In genomic region chr16:94713480-94714094, GRCm38 (mm10) we compare ENCODE assay signal across 8 mouse cellular contexts.
A peak's percentile ranks its signal among the peaks of the same experiment; 100 is the strongest.
DNase-seq lines count a peak whose midpoint lies in the region; ATAC-seq lines count a peak whose summit lies in the region.

No protein-coding gene starts in this region.

- peaks cover 12% of the 10 kb centered on the region; the same call in 1 of the 2 replicates for H3K9me3 ChIP-seq in forebrain, embryonic 12.5 days
- H3K9me3 ChIP-seq in heart, embryonic 16.5 days (replicated peaks; ENCODE audit: control insufficient read depth, low read length) = peaks cover 4% of the 10 kb centered on the region; the same call in 1 of the 2 replicates
- H3K9me3 ChIP-seq in liver, embryonic 12.5 days (replicated peaks) = peaks cover 8% of the 10 kb centered on the region
- no peaks in the 10 kb centered on the region for H3K9me3 ChIP-seq in neural tube, embryonic 11.5 days (ENCODE audit: control insufficient read depth, low read length)
- no peaks in the 10 kb centered on the region for H3K9me3 ChIP-seq in stomach, embryonic 15.5 days

- WGBS in forebrain, embryonic 12.5 days = 10% methylated on average over 25 of the region's 25 CpGs
- WGBS in heart, embryonic 16.5 days = 7% methylated on average over 25 of the region's 25 CpGs
- WGBS in liver, embryonic 12.5 days (ENCODE audit: insufficient replicate concordance) = 7% methylated on average over 25 of the region's 25 CpGs
- WGBS in neural tube, embryonic 11.5 days = 10% methylated on average over 25 of the region's 25 CpGs
- WGBS in stomach, embryonic 15.5 days = 8% methylated on average over 25 of the region's 25 CpGs

- no peak overlapping the region for H3K9ac ChIP-seq in forebrain, embryonic 12.5 days
- H3K9ac ChIP-seq in heart, embryonic 16.5 days (ENCODE audit: low read length) = peak overlapping the region; percentile 72
- H3K9ac ChIP-seq in liver, embryonic 12.5 days = no peak overlapping the region
- H3K9ac ChIP-seq in neural tube, embryonic 11.5 days (ENCODE audit: low read length) = no peak overlapping the region
- H3K9ac ChIP-seq in stomach, embryonic 15.5 days = no peak overlapping the region

- peak overlapping the region; percentile 21 for H3K4me3 ChIP-seq in forebrain, embryonic 12.5 days (replicated peaks)
- H3K4me3 ChIP-seq in heart, embryonic 16.5 days (ENCODE audit: low read length) = peak overlapping the region; percentile 48
- H3K4me3 ChIP-seq in liver, embryonic 12.5 days = no peak overlapping the region
- peak overlapping the region; percentile 13 for H3K4me3 ChIP-seq in neural tube, embryonic 11.5 days (ENCODE audit: low read depth, low read length)
- H3K4me3 ChIP-seq in stomach, embryonic 15.5 days (replicated peaks) = peak overlapping the region; percentile 16

- no peaks in the 10 kb centered on the region for H3K36me3 ChIP-seq in forebrain, embryonic 12.5 days (replicated peaks)
- no peaks in the 10 kb centered on the region for H3K36me3 ChIP-seq in heart, embryonic 16.5 days (ENCODE audit: control insufficient read depth, insufficient read depth)
- no peaks in the 10 kb centered on the region for H3K36me3 ChIP-seq in liver, embryonic 12.5 days
- H3K36me3 ChIP-seq in neural tube, embryonic 11.5 days (ENCODE audit: control insufficient read depth, insufficient read depth, low read length) = no peaks in the 10 kb centered on the region
- no peaks in the 10 kb centered on the region for H3K36me3 ChIP-seq in stomach, embryonic 15.5 days

- peaks cover 5% of the 10 kb centered on the region; the same call in 1 of the 2 replicates for H3K4me1 ChIP-seq in forebrain, embryonic 12.5 days
- H3K4me1 ChIP-seq in heart, embryonic 16.5 days (ENCODE audit: control insufficient read depth, insufficient read depth, low read length) = peaks cover 12% of the 10 kb centered on the region
- peaks cover 7% of the 10 kb centered on the region; the same call in 1 of the 2 replicates for H3K4me1 ChIP-seq in liver, embryonic 12.5 days
- peaks cover 14% of the 10 kb centered on the region for H3K4me1 ChIP-seq in neural tube, embryonic 11.5 days (ENCODE audit: control insufficient read depth, insufficient read depth, low read length)
- no peaks in the 10 kb centered on the region for H3K4me1 ChIP-seq in stomach, embryonic 15.5 days

- H3K4me2 ChIP-seq in forebrain, embryonic 12.5 days = peak overlapping the region; percentile 45
- H3K4me2 ChIP-seq in heart, embryonic 16.5 days (ENCODE audit: low read depth, low read length) = peak overlapping the region; percentile 72
- peak overlapping the region; percentile 43 for H3K4me2 ChIP-seq in liver, embryonic 12.5 days
- peak overlapping the region; percentile 30 for H3K4me2 ChIP-seq in neural tube, embryonic 11.5 days (ENCODE audit: low read depth)
- peak overlapping the region; percentile 53 for H3K4me2 ChIP-seq in stomach, embryonic 15.5 days

- no peak overlapping the region for H3K27ac ChIP-seq in forebrain, embryonic 12.5 days
- no peak overlapping the region for H3K27ac ChIP-seq in heart, embryonic 16.5 days (ENCODE audit: low read length)
- H3K27ac ChIP-seq in liver, embryonic 12.5 days = no peak overlapping the region
- H3K27ac ChIP-seq in neural tube, embryonic 11.5 days (ENCODE audit: low read depth, low read length) = no peak overlapping the region
- H3K27ac ChIP-seq in stomach, embryonic 15.5 days = no peak overlapping the region

- H3K27me3 ChIP-seq in forebrain, embryonic 12.5 days = peaks cover 8% of the 10 kb centered on the region; the same call in 1 of the 2 replicates
- H3K27me3 ChIP-seq in heart, embryonic 16.5 days (ENCODE audit: control insufficient read depth, insufficient read depth, low read length) = no peaks in the 10 kb centered on the region
- H3K27me3 ChIP-seq in liver, embryonic 12.5 days (replicated peaks) = peaks cover 15% of the 10 kb centered on the region; the same call in 1 of the 2 replicates
- H3K27me3 ChIP-seq in neural tube, embryonic 11.5 days (ENCODE audit: control insufficient read depth, insufficient read depth, low read length) = no peaks in the 10 kb centered on the region
- no peaks in the 10 kb centered on the region for H3K27me3 ChIP-seq in stomach, embryonic 15.5 days (replicated peaks)

- DNase-seq in c-Kit-positive CD71-positive TER-119-positive erythroid progenitor cells, embryonic 14.5 days (ENCODE audit: low spot score) = peak; percentile 54
- peak; percentile 88 for DNase-seq in kidney, postnatal 14 days
- peak; percentile 87 for DNase-seq in neural tube, embryonic 11.5 days (ENCODE audit: low spot score)

- peak; percentile 95 for ATAC-seq in CD4-positive, CD25-positive, alpha-beta regulatory T cell, adult 4 months
- peak; percentile 77 for ATAC-seq in forebrain, embryonic 12.5 days (ENCODE audit: low FRiP score)
- peak; percentile 83 for ATAC-seq in heart, embryonic 16.5 days (replicated peaks; ENCODE audit: extremely low read depth, insufficient read depth, low FRiP score)
- peak; percentile 67 for ATAC-seq in liver, embryonic 12.5 days
- ATAC-seq in neural tube, embryonic 11.5 days (ENCODE audit: insufficient read depth, low FRiP score, low TSS enrichment) = peak; percentile 73
- ATAC-seq in stomach, embryonic 15.5 days (ENCODE audit: insufficient read depth, low FRiP score, low read depth) = peak; percentile 87
